Comparison of ENCODE assay signal across 8 mouse cellular contexts in genomic region chr4:97772641-97773040, GRCm38 (mm10). TPM values are rescaled to one million over a fixed set of nuclear protein-coding genes. Genes with fewer than 3 reads are reported as not detected.
DNase-seq lines count a peak whose midpoint lies in the region; ATAC-seq and TF ChIP-seq lines count a peak whose summit lies in the region.

Gene Nfia, plus strand, starts transcription at chr4:97772734.

- TF ChIP-seq EP300 in heart, postnatal 0 days (IDR thresholded peaks at IDR 0.05; ENCODE audit: low read depth): no peak

- under 1% methylated on average over 9 of the region's 9 CpGs for WGBS in embryonic facial prominence, embryonic 12.5 days
- WGBS in heart, postnatal 0 days: 0% methylated on average over 9 of the region's 9 CpGs
- under 1% methylated on average over 9 of the region's 9 CpGs for WGBS in neural tube, embryonic 15.5 days

- peak within 1 kb of the TSS; percentile 51 for H3K9ac ChIP-seq in embryonic facial prominence, embryonic 12.5 days
- H3K9ac ChIP-seq in heart, postnatal 0 days (replicated peaks; ENCODE audit: low read depth, low read length): peak within 1 kb of the TSS; percentile 64
- peak within 1 kb of the TSS; percentile 47 for H3K9ac ChIP-seq in neural tube, embryonic 15.5 days (replicated peaks)

- H3K4me3 ChIP-seq in embryonic facial prominence, embryonic 12.5 days: peak within 1 kb of the TSS; percentile 42
- H3K4me3 ChIP-seq in heart, postnatal 0 days (ENCODE audit: low read depth, low read length): peak within 1 kb of the TSS; percentile 52
- H3K4me3 ChIP-seq in neural tube, embryonic 15.5 days (replicated peaks): peak within 1 kb of the TSS; percentile 53

- no peaks in the 10 kb centered on the region for H3K9me3 ChIP-seq in embryonic facial prominence, embryonic 12.5 days
- no peaks in the 10 kb centered on the region for H3K9me3 ChIP-seq in heart, postnatal 0 days (replicated peaks; ENCODE audit: control insufficient read depth, low read length)
- H3K9me3 ChIP-seq in neural tube, embryonic 15.5 days (replicated peaks): no peaks in the 10 kb centered on the region

- intact Hi-C loops in left cerebral cortex, postnatal 4 days (cut with DNase I): no loop called here

- peak; percentile 70 for DNase-seq in cerebellum, adult 9-10 months
- peak; percentile 88 for DNase-seq in 416B (ENCODE audit: low read depth)
- DNase-seq in heart, postnatal 0 days (ENCODE audit: low spot score): peak; percentile 86
- DNase-seq in left cerebral cortex, postnatal 4 days: no peak
- no peak for DNase-seq in ovary, postnatal 14 days (ENCODE audit: low spot score)

- peak within 1 kb of the TSS; percentile 61 for H3K4me2 ChIP-seq in embryonic facial prominence, embryonic 12.5 days (replicated peaks)
- H3K4me2 ChIP-seq in heart, postnatal 0 days (ENCODE audit: low read depth, low read length): peak within 1 kb of the TSS; percentile 80
- peak within 1 kb of the TSS; percentile 70 for H3K4me2 ChIP-seq in neural tube, embryonic 15.5 days

- no peaks in the 10 kb centered on the region for H3K36me3 ChIP-seq in embryonic facial prominence, embryonic 12.5 days
- no peaks in the 10 kb centered on the region for H3K36me3 ChIP-seq in heart, postnatal 0 days (replicated peaks; ENCODE audit: control insufficient read depth, insufficient read depth, low read length)
- H3K36me3 ChIP-seq in neural tube, embryonic 15.5 days: no peaks in the 10 kb centered on the region

- no peaks in the 10 kb centered on the region for H3K27me3 ChIP-seq in embryonic facial prominence, embryonic 12.5 days
- H3K27me3 ChIP-seq in heart, postnatal 0 days (ENCODE audit: control insufficient read depth, insufficient read depth, low read length): no peaks in the 10 kb centered on the region
- H3K27me3 ChIP-seq in neural tube, embryonic 15.5 days (replicated peaks): peaks cover 4% of the 10 kb centered on the region

- peak within 1 kb of the TSS; percentile 96 for H3K27ac ChIP-seq in embryonic facial prominence, embryonic 12.5 days
- peak within 1 kb of the TSS; percentile 94 for H3K27ac ChIP-seq in heart, postnatal 0 days (ENCODE audit: low read depth)
- H3K27ac ChIP-seq in neural tube, embryonic 15.5 days (replicated peaks): peak within 1 kb of the TSS; percentile 87

- H3K4me1 ChIP-seq in embryonic facial prominence, embryonic 12.5 days: peaks cover 20% of the 10 kb centered on the region
- H3K4me1 ChIP-seq in heart, postnatal 0 days (ENCODE audit: control insufficient read depth, insufficient read depth): peaks cover 17% of the 10 kb centered on the region
- H3K4me1 ChIP-seq in neural tube, embryonic 15.5 days: peaks cover 35% of the 10 kb centered on the region

- TF ChIP-seq CTCF in heart, postnatal 0 days (IDR thresholded peaks at IDR 0.05; ENCODE audit: low read depth): no peak

- no peak for ATAC-seq in cerebellum, adult (ENCODE audit: insufficient number of reproducible peaks, low FRiP score, low TSS enrichment)
- no peak for ATAC-seq in embryonic facial prominence, embryonic 12.5 days (ENCODE audit: insufficient number of reproducible peaks, insufficient read depth, low FRiP score, low TSS enrichment)
- ATAC-seq in heart, postnatal 0 days (ENCODE audit: insufficient read depth, low read depth): no peak
- no peak for ATAC-seq in neural tube, embryonic 15.5 days (ENCODE audit: low FRiP score)

RNA-seq across cellular contexts. Expression of gene Nfia, which starts in this region (rescaled TPM):
- 51.0 and 51.5 TPM in 2 replicates for polyA plus RNA-seq in embryonic facial prominence, embryonic 12.5 days (2016; fragmentation: Nextera tagmentation; extraction: Ambion mirVana)
- total RNA-seq in heart, postnatal 0 days (2014; rRNA removed; ENCODE audit: low replicate concordance): 76.5 and 114 TPM in 2 replicates
- 53.2 and 53.8 TPM in 2 replicates for polyA plus RNA-seq in heart, postnatal 0 days (2015; fragmentation: Nextera tagmentation; extraction: Ambion mirVana)
- 10 to 100 TPM; 97.1 to 99.7 TPM for total RNA-seq in left cerebral cortex, postnatal 4 days (2021)
- 36.0 and 38.5 TPM in 2 replicates for polyA plus RNA-seq in neural tube, embryonic 15.5 days (2015; fragmentation: Nextera tagmentation; extraction: Ambion mirVana)

Comparison
In these comparisons a context has a peak if more than half of its experiments do, and no peak if none do; other contexts are left out.
1. DNase-seq: peak in cerebellum, adult 9-10 months (single experiment), 416B (single experiment) and heart, postnatal 0 days (single experiment); none in left cerebral cortex, postnatal 4 days (single experiment) and ovary, postnatal 14 days (single experiment).
2. Peak in every context shown above with its lines, with median percentiles within 50 percentile points of each other: H3K27ac ChIP-seq, H3K4me2 ChIP-seq, H3K4me3 ChIP-seq and H3K9ac ChIP-seq.